Mouse (Mus musculus) neural tube, embryonic 14.5 days (tissue): ENCODE results near the gene Cdk5rap3. TPM values are rescaled to one million over a fixed set of nuclear protein-coding genes. Genes with fewer than 3 reads are reported as not detected.

ENCODE experiments used
- ATAC-seq: fragments of 200-750 bp; cut with Nextera tagmentation; 2 replicates; pipeline ENCODE4 v1.8.0; 2017; ENCODE audit warnings: low read depth, mild to moderate bottlenecking, moderate TSS enrichment, moderate library complexity
- H3K27ac ChIP-seq: fragments of 300-500 bp; sonication (generic); 2 replicates; pipeline ENCODE4 v1.5.1; 2014; ENCODE audit warnings: low read depth, mild to moderate bottlenecking, control low read depth, low read length, moderate library complexity, mixed read lengths
- H3K27me3 ChIP-seq: fragments of 300-500 bp; sonication (generic); 2 replicates; pipeline ENCODE4 v1.6.1; 2014; ENCODE audit warnings: low read length; ENCODE audit not compliant: control insufficient read depth, insufficient read depth
- H3K36me3 ChIP-seq: fragments of 300-500 bp; sonication (generic); 2 replicates; pipeline ENCODE4 v1.6.1; 2014; ENCODE audit warnings: low read length, mixed read lengths; ENCODE audit not compliant: control insufficient read depth, insufficient read depth
- H3K4me1 ChIP-seq: fragments of 300-500 bp; sonication (generic); 2 replicates; pipeline ENCODE4 v1.6.1; 2014; ENCODE audit warnings: low read length; ENCODE audit not compliant: control insufficient read depth, insufficient read depth
- H3K4me2 ChIP-seq: fragments of 300-500 bp; sonication (generic); 2 replicates; pipeline ENCODE4 v1.6.1; 2014; ENCODE audit warnings: mild to moderate bottlenecking, low read depth, low read length, control low read depth
- H3K4me3 ChIP-seq: fragments of 300-500 bp; sonication (generic); 2 replicates; pipeline ENCODE4 v1.5.1; 2014; ENCODE audit warnings: low read depth, low read length, control low read depth, mixed read lengths
- H3K9ac ChIP-seq: fragments of 300-500 bp; sonication (generic); replicated peaks from 2 replicates; pipeline ENCODE4 v1.6.1; 2014; ENCODE audit warnings: low read depth, mild to moderate bottlenecking, control low read depth, low read length, mixed read lengths
- H3K9me3 ChIP-seq: fragments of 300-500 bp; sonication (generic); 2 replicates; pipeline ENCODE4 v1.6.1; 2016; ENCODE audit warnings: low read length; ENCODE audit not compliant: control insufficient read depth
- WGBS: fragments of 180-500 bp; shearing (Covaris S2); extraction: QIAGEN DNeasy Blood & Tissue Kit; methylation state at CpG from one replicate; pipeline ENCODE4 v1.1.7; 2014; 5-methylcytosine and 5-hydroxymethylcytosine counted together
- polyA plus RNA-seq: library from polyadenylated mRNA; unstranded; fragments of >200 nt; fragmentation: Nextera tagmentation; extraction: Ambion mirVana; gene quantifications from 2 replicates; pipeline ENCODE4 v1.2.1, GENCODE M21; 2014

The Cdk5rap3 gene
- polyA plus RNA-seq, 1 experiment from 2014 or later = 80.0 TPM

GRCm38 (mm10) chr11:96935872-96936650 is 19.8 kb upstream of the Cdk5rap3 start:
- WGBS = 86% methylated on average over 9 of the region's 9 CpGs
- no peaks in the 10 kb centered on the region for H3K36me3 ChIP-seq
- H3K4me1 ChIP-seq = no peaks in the 10 kb centered on the region
- no peak overlapping the region for H3K27ac ChIP-seq
- H3K9ac ChIP-seq = no peak overlapping the region
- no peaks in the 10 kb centered on the region for H3K9me3 ChIP-seq
- no peak overlapping the region for H3K4me3 ChIP-seq
- H3K4me2 ChIP-seq = no peak overlapping the region
- no peak for ATAC-seq
- H3K27me3 ChIP-seq = no peaks in the 10 kb centered on the region

DNA sequence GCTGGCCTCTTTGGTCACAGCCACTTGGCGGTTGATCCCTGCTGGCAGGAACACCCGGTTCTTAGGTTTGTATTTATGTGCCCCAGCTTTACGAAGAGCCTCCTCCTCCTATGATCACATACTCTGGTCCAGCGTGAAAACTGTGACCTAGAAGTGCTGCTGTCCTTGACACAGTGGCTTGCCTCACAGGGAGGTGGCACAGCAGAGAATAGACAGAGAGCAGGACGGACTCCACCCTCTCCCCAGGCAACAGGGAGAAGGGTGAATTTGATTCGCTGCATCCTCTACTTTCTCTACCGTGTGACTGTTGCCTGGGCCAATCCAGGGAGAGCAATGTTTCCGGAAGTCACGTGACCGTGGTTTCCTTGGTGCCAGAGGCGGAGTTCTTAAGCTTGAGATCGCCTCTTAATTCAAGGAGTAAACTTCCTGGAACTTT is 18.6 kb upstream of the Cdk5rap3 start:
- no peaks in the 10 kb centered on the region for H3K36me3 ChIP-seq
- peak overlapping the region; percentile 28; the same call in 1 of the 2 replicates for H3K4me2 ChIP-seq
- WGBS = 25% methylated on average over 12 of the region's 12 CpGs
- no peaks in the 10 kb centered on the region for H3K9me3 ChIP-seq
- H3K4me3 ChIP-seq = peak overlapping the region; percentile 10; the same call in 1 of the 2 replicates
- H3K4me1 ChIP-seq = no peaks in the 10 kb centered on the region
- peak; percentile 60; the same call in 1 of the 2 replicates for ATAC-seq
- no peak overlapping the region for H3K27ac ChIP-seq
- H3K27me3 ChIP-seq = no peaks in the 10 kb centered on the region
- H3K9ac ChIP-seq = no peak overlapping the region

DNA sequence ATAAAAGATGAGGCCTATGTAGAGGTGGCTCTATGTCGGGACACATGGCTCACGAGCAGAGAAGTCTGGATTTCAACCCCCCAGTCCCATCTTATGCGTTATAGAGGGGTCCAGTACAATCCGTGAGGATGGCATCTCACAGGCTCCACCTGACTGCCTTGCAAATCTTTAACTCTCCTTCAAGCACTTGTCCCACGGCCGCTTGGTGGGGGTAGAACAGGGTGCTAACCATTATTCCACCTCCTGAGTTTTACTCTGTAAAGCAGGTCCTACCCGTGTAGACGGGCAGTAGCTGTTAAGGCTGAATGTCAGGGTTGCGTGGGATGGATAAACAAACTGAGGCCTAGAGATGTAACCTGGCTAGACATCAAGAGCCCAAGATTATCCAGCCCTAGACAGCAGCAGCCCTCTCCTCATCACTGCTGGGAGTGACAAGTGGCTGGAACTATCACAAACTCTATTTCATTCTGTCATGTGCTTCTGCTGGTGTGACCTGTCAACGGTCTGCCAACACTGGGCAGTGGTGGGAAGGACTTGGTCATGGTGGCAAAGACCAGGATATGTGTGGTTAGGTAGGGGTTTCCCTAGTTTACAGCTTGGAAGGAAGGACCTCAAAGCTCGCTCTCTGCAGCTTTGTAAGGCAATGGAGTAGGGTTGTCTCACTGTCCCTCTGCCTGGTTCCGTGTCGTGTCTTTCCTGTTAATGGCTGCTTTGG is 17.4 kb upstream of the Cdk5rap3 start:
- H3K27ac ChIP-seq = no peak overlapping the region
- H3K27me3 ChIP-seq = no peaks in the 10 kb centered on the region
- H3K4me2 ChIP-seq = no peak overlapping the region
- ATAC-seq = no peak
- no peak overlapping the region for H3K4me3 ChIP-seq
- H3K9me3 ChIP-seq = no peaks in the 10 kb centered on the region
- no peaks in the 10 kb centered on the region for H3K4me1 ChIP-seq
- 93% methylated on average over 13 of the region's 13 CpGs for WGBS
- H3K9ac ChIP-seq = no peak overlapping the region
- H3K36me3 ChIP-seq = no peaks in the 10 kb centered on the region

GRCm38 (mm10) chr11:96931327-96932062 is 15.2 kb upstream of the Cdk5rap3 start:
- no peaks in the 10 kb centered on the region for H3K9me3 ChIP-seq
- H3K36me3 ChIP-seq = no peaks in the 10 kb centered on the region
- H3K4me3 ChIP-seq = no peak overlapping the region
- H3K9ac ChIP-seq = no peak overlapping the region
- no peak overlapping the region for H3K27ac ChIP-seq
- WGBS = 68% methylated on average over 8 of the region's 8 CpGs
- no peaks in the 10 kb centered on the region for H3K4me1 ChIP-seq
- no peaks in the 10 kb centered on the region for H3K27me3 ChIP-seq
- H3K4me2 ChIP-seq = no peak overlapping the region
- no peak for ATAC-seq

DNA sequence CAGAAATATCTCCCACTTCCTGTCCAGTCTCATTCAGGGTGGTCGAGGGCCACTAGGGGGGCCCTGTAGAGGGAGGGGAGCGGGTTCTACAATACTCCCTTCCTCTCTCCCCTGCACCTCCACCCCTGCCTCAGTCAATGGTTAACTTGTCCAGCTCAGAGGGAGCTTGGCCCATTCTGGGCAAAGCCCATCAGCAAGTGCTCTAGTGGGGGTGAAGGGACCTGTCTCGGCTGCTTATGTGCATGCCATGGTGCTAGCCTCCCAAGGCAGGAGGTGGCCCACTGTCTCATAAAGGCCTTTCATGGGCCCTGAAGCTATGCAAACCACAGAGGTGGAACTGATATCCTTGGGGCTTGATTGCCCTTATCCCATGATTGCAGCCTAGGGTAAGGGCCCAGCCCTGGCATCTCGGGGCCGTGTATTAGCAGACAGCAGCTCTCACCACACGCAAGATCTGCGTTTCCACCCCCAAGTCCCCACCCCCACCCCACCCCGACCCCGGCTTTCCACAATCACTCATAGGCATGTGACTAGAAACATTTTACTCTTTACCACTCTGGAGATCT is 13.6 kb upstream of the Cdk5rap3 start:
- no peak for ATAC-seq
- H3K27ac ChIP-seq = no peak overlapping the region
- WGBS = 61% methylated on average over 9 of the region's 9 CpGs

DNA sequence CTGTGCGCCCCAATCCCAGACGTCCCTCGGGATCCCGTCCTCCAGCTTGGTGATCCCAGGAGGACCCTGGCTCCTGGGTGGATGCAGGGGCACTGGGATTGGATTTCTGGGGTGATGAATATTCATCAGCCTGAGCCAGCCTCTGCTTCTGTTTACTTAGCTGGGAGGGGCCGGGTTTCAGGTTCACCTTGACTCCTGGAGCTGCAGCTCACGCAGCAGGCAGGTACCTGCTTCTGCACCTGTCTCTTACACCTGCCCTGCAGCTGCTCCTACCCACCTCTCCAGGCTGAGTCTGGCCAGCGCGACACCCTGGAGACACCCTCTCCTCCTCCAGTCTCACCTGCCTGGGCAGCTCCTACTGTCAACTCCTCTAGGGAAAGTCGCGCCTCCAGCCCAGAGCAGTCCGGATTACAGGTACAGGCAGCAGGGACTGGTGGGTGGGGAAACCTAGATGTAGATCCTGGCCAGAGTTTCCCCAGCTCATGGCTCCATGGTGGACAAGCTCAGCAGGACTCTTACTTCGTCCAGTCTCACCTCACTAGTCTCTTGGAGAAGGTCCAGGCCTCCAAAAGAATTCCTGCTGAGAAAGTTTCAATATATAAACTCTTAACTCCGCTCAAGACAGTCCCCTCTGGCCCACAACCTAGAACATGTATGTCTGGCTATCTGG is 12.9 kb upstream of the Cdk5rap3 start:
- Histone ChIP-seq H3K27me3 (no peaks in the 10 kb centered on the region), H3K4me3 (no peak overlapping the region), H3K9me3 (no peaks in the 10 kb centered on the region), H3K9ac (no peak overlapping the region), H3K4me1 (no peaks in the 10 kb centered on the region), H3K27ac (no peak overlapping the region), H3K4me2 (no peak overlapping the region), H3K36me3 (no peaks in the 10 kb centered on the region)
- 24% methylated on average over 13 of the region's 13 CpGs for WGBS
- ATAC-seq = no peak

More for the DNA sequence above, 13.6 kb upstream of the Cdk5rap3 start:
- Histone ChIP-seq H3K27me3 (no peaks in the 10 kb centered on the region), H3K4me3 (no peak overlapping the region), H3K4me2 (no peak overlapping the region), H3K4me1 (no peaks in the 10 kb centered on the region), H3K36me3 (no peaks in the 10 kb centered on the region), H3K9ac (no peak overlapping the region), H3K9me3 (no peaks in the 10 kb centered on the region)

DNA sequence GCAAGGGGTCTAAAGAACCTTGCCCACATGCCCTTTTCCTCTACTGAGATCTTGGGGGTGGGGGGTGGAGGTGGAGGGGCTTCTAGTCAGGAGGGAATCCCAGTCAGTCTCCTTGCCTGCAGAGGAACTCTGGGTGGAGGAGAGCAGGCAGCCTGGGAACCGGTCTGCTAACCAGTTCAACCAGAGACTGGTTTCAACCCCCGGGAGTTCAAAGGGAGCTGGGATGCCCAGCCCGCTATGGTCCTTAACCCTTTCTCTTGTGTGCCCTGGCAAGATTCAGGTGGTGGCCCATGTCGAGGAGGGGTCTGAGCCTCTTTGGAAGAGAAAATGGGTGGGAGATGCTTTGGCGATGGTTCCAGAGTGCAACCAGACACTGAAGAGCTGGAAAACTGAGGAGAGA is 12.4 kb upstream of the Cdk5rap3 start:
- H3K27me3 ChIP-seq = no peaks in the 10 kb centered on the region
- no peaks in the 10 kb centered on the region for H3K4me1 ChIP-seq
- H3K4me2 ChIP-seq = no peak overlapping the region
- H3K9ac ChIP-seq = no peak overlapping the region
- no peak overlapping the region for H3K27ac ChIP-seq
- H3K9me3 ChIP-seq = no peaks in the 10 kb centered on the region
- WGBS = 7% methylated on average over 5 of the region's 5 CpGs
- H3K36me3 ChIP-seq = no peaks in the 10 kb centered on the region
- H3K4me3 ChIP-seq = no peak overlapping the region
- no peak for ATAC-seq

DNA sequence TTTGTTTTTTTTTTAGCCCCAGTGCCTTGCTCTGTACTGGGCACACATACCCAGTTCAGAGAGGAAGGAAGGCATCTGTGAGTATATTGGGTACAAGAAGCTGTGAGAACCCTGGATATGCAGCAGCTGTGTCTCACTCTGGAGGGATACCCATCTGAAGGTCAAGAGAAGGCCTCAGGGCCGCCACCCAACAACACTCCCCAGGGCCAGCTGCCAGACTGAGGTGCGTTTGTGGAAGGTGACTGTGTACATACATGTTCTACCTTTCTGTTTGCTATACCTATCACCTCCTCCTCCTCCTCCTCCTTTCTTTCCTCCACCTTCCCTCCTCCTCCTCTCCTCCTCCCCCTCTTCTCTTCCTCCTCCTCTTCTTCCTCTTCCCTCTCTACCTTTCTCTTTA is 11.8 kb upstream of the Cdk5rap3 start, which contains the start of gene Prr15l:
Gene Prr15l (plus strand): TSS at position 17 of the 400 bp plus-strand sequence.
- Histone ChIP-seq H3K36me3 (no peaks in the 10 kb centered on the region), H3K9ac (no peak within 1 kb of the TSS)
- WGBS = 83% methylated on average over 1 of the region's 2 CpGs

More for the DNA sequence above, 11.8 kb upstream of the Cdk5rap3 start, which contains the start of gene Prr15l:
- no peak within 1 kb of the TSS for H3K4me2 ChIP-seq
- H3K27ac ChIP-seq = no peak within 1 kb of the TSS
- no peaks in the 10 kb centered on the region for H3K4me1 ChIP-seq
- no peak for ATAC-seq
- no peaks in the 10 kb centered on the region for H3K27me3 ChIP-seq
- H3K4me3 ChIP-seq = no peak within 1 kb of the TSS
- no peaks in the 10 kb centered on the region for H3K9me3 ChIP-seq
